Mouse (Mus musculus): ENCODE data around the gene Cx3cr1. TPM values are rescaled to one million over a fixed set of nuclear protein-coding genes. Genes with fewer than 3 reads are reported as not detected.

Cx3cr1 gene
- polyA plus RNA-seq, 1 experiment = not detected

DNA sequence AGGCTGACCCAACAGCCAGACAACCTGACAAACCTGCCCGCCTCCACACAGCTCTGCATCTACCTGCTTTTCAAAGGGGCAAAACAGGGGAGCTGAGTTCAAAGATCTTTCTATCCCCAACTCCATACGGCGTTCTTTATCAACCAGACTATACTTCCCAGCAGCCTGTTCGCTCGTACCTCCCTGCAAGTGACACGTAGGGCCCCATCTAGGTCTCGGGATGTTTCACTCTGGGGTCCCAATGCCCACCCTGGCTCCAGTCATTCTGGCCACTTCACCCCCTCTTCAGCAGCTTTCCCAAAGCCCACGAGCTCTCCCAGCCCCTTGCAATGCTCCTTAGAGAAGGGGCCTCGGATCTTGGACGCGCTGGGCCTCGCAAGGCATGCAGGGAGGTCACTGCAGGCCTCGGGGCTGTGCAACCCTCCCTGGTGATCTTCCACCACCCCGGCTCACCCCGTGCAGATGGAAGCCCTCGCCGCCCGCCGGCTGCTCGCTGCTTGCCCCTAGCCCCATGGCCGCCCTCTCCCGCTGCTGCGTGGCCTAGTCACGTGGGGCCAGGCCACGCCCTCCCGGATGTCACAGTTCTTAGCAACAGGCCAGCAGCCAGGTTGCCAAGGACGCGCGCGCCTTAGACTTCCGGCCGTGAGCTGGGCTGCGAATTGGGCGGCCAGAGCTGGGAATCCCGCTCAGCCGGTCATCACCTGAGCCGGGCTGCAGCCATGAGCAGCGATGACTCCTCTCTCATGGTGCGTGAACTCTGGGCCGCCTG is 132.5 kb downstream of the Cx3cr1 start, which contains the start of the genes Gorasp1 and Ttc21a:
Gene Gorasp1, minus strand, starts transcription at position 561 of the 769 bp plus-strand sequence.
Gene Ttc21a, plus strand, starts transcription at position 602 of the 769 bp plus-strand sequence.
- H3K36me3 ChIP-seq (ENCODE audit: control insufficient read depth, insufficient read depth, low read length, poor library complexity, severe bottlenecking) = no peaks in the 10 kb centered on the region
- H3K27me3 ChIP-seq (ENCODE audit: control insufficient read depth, insufficient read depth, low read length, poor library complexity, severe bottlenecking) = no peaks in the 10 kb centered on the region
- 0 out of 2 replicates have a peak, but pooled peaks have one; percentile 6 for TF ChIP-seq EP300 (IDR thresholded peaks at IDR 0.05; ENCODE audit: insufficient read depth, low read depth, low read length)
- peak; percentile 53 for TF ChIP-seq POLR2A (IDR thresholded peaks at IDR 0.05; ENCODE audit: insufficient read depth, low read length)
- TF ChIP-seq CTCF (IDR thresholded peaks at IDR 0.05; ENCODE audit: low read depth, low read length) = no peak
- H3K4me1 ChIP-seq (ENCODE audit: control insufficient read depth, insufficient read depth, low read length) = peaks cover 2% of the 10 kb centered on the region
- H3K4me3 ChIP-seq (ENCODE audit: low read depth, low read length) = peak within 1 kb of the TSS; percentile 85
- no peak within 1 kb of the TSS for H3K27ac ChIP-seq (ENCODE audit: insufficient read depth, low read length)
- peak within 1 kb of the TSS; percentile 64 for H3K9ac ChIP-seq (ENCODE audit: low read depth, poor library complexity, severe bottlenecking)
- no peaks in the 10 kb centered on the region for H3K9me3 ChIP-seq (replicated peaks; ENCODE audit: control insufficient read depth, insufficient read depth, low read length, poor library complexity, severe bottlenecking)

- H3K27ac ChIP-seq (ENCODE audit: insufficient read depth, low read length) = no peak overlapping the region
- no peak for TF ChIP-seq EP300 (IDR thresholded peaks at IDR 0.05; ENCODE audit: insufficient read depth, low read depth, low read length)
- TF ChIP-seq POLR2A (IDR thresholded peaks at IDR 0.05; ENCODE audit: insufficient read depth, low read length) = no peak
- TF ChIP-seq CTCF (IDR thresholded peaks at IDR 0.05; ENCODE audit: low read depth, low read length) = no peak
Observed at GRCm38 (mm10) chr9:119933675-119934074, 136.0 kb downstream of the Cx3cr1 start.

GRCm38 (mm10) chr9:119932358-119932757 is 137.3 kb downstream of the Cx3cr1 start:
- Histone ChIP-seq H3K9me3 (replicated peaks; ENCODE audit: control insufficient read depth, insufficient read depth, low read length, poor library complexity, severe bottlenecking) (no peaks in the 10 kb centered on the region), H3K4me3 (ENCODE audit: low read depth, low read length) (no peak overlapping the region), H3K9ac (ENCODE audit: low read depth, poor library complexity, severe bottlenecking) (no peak overlapping the region), H3K27ac (ENCODE audit: insufficient read depth, low read length) (no peak overlapping the region), H3K36me3 (ENCODE audit: control insufficient read depth, insufficient read depth, low read length, poor library complexity, severe bottlenecking) (peaks cover 5% of the 10 kb centered on the region), H3K4me1 (ENCODE audit: control insufficient read depth, insufficient read depth, low read length) (peaks cover 2% of the 10 kb centered on the region), H3K27me3 (ENCODE audit: control insufficient read depth, insufficient read depth, low read length, poor library complexity, severe bottlenecking) (no peaks in the 10 kb centered on the region)
- TF ChIP-seq POLR2A (IDR thresholded peaks at IDR 0.05; ENCODE audit: insufficient read depth, low read length) = no peak

More at GRCm38 (mm10) chr9:119933675-119934074, 136.0 kb downstream of the Cx3cr1 start:
- Histone ChIP-seq H3K4me3 (ENCODE audit: low read depth, low read length) (no peak overlapping the region), H3K27me3 (ENCODE audit: control insufficient read depth, insufficient read depth, low read length, poor library complexity, severe bottlenecking) (no peaks in the 10 kb centered on the region), H3K36me3 (ENCODE audit: control insufficient read depth, insufficient read depth, low read length, poor library complexity, severe bottlenecking) (no peaks in the 10 kb centered on the region; the same call in 1 of the 2 replicates), H3K9ac (ENCODE audit: low read depth, poor library complexity, severe bottlenecking) (no peak overlapping the region), H3K4me1 (ENCODE audit: control insufficient read depth, insufficient read depth, low read length) (peaks cover 2% of the 10 kb centered on the region), H3K9me3 (replicated peaks; ENCODE audit: control insufficient read depth, insufficient read depth, low read length, poor library complexity, severe bottlenecking) (no peaks in the 10 kb centered on the region)

DNA sequence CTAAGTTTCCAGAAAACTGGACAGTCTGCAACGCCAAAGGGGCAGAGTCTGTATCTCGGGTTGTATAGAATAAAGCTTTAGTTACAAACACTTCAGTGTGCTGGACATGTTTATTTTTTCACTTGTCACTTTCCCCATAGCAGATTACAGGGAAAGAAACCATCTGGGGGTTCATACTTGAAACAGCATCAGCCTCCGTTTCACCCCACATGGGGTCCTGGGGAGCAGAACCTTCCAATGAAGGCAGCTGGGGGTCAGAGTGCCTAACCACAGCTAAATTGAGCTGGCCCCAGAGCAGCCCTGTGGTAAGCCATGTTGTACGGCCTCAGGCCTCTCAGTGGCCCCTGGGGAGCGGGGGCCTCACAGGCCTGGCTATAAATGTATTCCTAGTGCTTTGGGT is 143.2 kb downstream of the Cx3cr1 start:
- Histone ChIP-seq H3K27ac (ENCODE audit: insufficient read depth, low read length) (no peak overlapping the region), H3K9ac (ENCODE audit: low read depth, poor library complexity, severe bottlenecking) (no peak overlapping the region), H3K4me3 (ENCODE audit: low read depth, low read length) (no peak overlapping the region), H3K36me3 (ENCODE audit: control insufficient read depth, insufficient read depth, low read length, poor library complexity, severe bottlenecking) (peaks cover 32% of the 10 kb centered on the region), H3K27me3 (ENCODE audit: control insufficient read depth, insufficient read depth, low read length, poor library complexity, severe bottlenecking) (no peaks in the 10 kb centered on the region), H3K4me1 (ENCODE audit: control insufficient read depth, insufficient read depth, low read length) (no peaks in the 10 kb centered on the region), H3K9me3 (replicated peaks; ENCODE audit: control insufficient read depth, insufficient read depth, low read length, poor library complexity, severe bottlenecking) (no peaks in the 10 kb centered on the region)
- TF ChIP-seq POLR2A (IDR thresholded peaks at IDR 0.05; ENCODE audit: insufficient read depth, low read length) (no peak), EP300 (IDR thresholded peaks at IDR 0.05; ENCODE audit: insufficient read depth, low read depth, low read length) (no peak), CTCF (IDR thresholded peaks at IDR 0.05; ENCODE audit: low read depth, low read length) (no peak)

DNA sequence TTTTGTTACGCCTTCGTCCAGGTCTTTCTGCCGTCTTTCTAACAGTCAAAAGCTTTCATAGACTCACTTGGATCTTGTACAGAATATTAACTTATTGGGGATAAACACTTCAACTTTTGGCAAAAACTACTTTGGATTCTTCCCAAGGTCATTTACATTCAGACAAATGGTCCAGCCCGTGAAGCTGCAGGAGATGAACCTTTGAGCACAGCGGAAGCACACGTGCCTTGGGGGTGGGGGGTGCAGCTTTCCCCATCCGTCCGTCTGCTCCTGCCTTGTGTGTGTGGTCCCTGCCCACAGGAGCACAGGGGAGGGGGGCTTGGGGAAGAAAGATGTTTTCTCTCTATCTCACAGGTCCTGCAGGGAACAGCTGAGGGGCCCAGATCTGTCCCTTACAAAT is 143.9 kb downstream of the Cx3cr1 start:
- no peak overlapping the region for H3K27ac ChIP-seq (ENCODE audit: insufficient read depth, low read length)
- H3K36me3 ChIP-seq (ENCODE audit: control insufficient read depth, insufficient read depth, low read length, poor library complexity, severe bottlenecking) = peaks cover 32% of the 10 kb centered on the region
- no peak overlapping the region for H3K4me3 ChIP-seq (ENCODE audit: low read depth, low read length)
- H3K9ac ChIP-seq (ENCODE audit: low read depth, poor library complexity, severe bottlenecking) = no peak overlapping the region
- H3K4me1 ChIP-seq (ENCODE audit: control insufficient read depth, insufficient read depth, low read length) = no peaks in the 10 kb centered on the region
- TF ChIP-seq POLR2A (IDR thresholded peaks at IDR 0.05; ENCODE audit: insufficient read depth, low read length) (no peak), EP300 (IDR thresholded peaks at IDR 0.05; ENCODE audit: insufficient read depth, low read depth, low read length) (no peak), CTCF (IDR thresholded peaks at IDR 0.05; ENCODE audit: low read depth, low read length) (no peak)
- no peaks in the 10 kb centered on the region for H3K9me3 ChIP-seq (replicated peaks; ENCODE audit: control insufficient read depth, insufficient read depth, low read length, poor library complexity, severe bottlenecking)
- H3K27me3 ChIP-seq (ENCODE audit: control insufficient read depth, insufficient read depth, low read length, poor library complexity, severe bottlenecking) = no peaks in the 10 kb centered on the region

DNA sequence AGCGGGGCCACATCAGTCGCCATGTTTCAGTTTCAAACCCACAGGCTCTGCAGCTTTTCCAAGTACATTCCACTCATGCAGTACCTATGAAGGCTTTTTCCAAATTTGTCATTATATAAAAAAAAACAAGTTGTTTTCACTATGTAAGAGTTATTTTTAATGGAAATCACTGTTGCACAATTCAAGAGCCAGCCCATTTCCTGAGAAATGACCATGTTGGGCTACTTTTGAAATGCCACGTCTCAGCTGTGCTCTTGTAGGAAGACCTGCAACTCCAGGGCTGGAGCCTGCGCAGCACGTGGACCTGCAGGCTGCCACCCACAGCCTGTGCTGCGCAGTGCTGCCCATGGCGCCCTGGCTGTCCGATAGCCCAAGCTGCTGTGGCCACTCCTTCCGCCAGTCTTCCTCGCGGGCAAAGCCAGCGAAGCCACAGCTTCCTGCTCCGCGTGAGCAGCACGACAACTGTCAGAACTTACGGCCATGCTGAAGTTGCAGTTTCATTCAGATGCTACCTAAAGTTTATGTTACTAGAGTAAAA is 144.5 kb downstream of the Cx3cr1 start:
- Histone ChIP-seq H3K4me1 (ENCODE audit: control insufficient read depth, insufficient read depth, low read length) (no peaks in the 10 kb centered on the region), H3K9me3 (replicated peaks; ENCODE audit: control insufficient read depth, insufficient read depth, low read length, poor library complexity, severe bottlenecking) (no peaks in the 10 kb centered on the region), H3K27me3 (ENCODE audit: control insufficient read depth, insufficient read depth, low read length, poor library complexity, severe bottlenecking) (no peaks in the 10 kb centered on the region), H3K27ac (ENCODE audit: insufficient read depth, low read length) (no peak overlapping the region), H3K36me3 (ENCODE audit: control insufficient read depth, insufficient read depth, low read length, poor library complexity, severe bottlenecking) (peaks cover 33% of the 10 kb centered on the region), H3K9ac (ENCODE audit: low read depth, poor library complexity, severe bottlenecking) (no peak overlapping the region), H3K4me3 (ENCODE audit: low read depth, low read length) (no peak overlapping the region)
- TF ChIP-seq CTCF (IDR thresholded peaks at IDR 0.05; ENCODE audit: low read depth, low read length) = no peak
- TF ChIP-seq POLR2A (IDR thresholded peaks at IDR 0.05; ENCODE audit: insufficient read depth, low read length) = no peak
- TF ChIP-seq EP300 (IDR thresholded peaks at IDR 0.05; ENCODE audit: insufficient read depth, low read depth, low read length) = no peak
